Mouse (Mus musculus): ENCODE measurements at regions not wholly inside any gene's neighbourhood (a gene's known extent, or its start where the extent isn't known, plus 50 kb on each side); places are given as distances from the start of the nearest gene placed in this dataset.

DNA sequence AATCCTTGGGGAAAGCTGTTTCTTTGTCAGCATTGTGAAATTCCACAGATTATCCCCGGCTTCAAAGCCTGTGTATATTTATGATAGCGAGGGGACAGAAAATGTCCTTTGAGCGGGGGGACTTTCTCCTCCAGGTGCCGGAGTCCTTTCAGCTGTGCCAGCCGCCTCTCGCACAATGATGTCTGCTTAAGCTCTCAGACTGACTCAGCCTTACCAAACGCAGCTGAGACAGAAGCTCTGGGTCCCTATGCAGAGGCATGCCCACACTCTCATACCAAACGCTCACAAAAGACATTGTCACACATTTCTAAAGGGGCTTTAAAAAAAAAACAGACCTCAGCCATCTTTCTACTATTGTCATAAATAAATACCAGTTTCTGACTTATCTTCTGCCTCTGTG, 633.9 kb downstream of the Dok5 start:
- no peaks in the 10 kb centered on the region for H3K9me3 ChIP-seq (ENCODE audit: control insufficient read depth, low read length)
- no peak overlapping the region for H3K4me2 ChIP-seq
- H3K4me3 ChIP-seq (ENCODE audit: low read depth, low read length), result no peak overlapping the region
- H3K27ac ChIP-seq (ENCODE audit: low read depth, low read length), result no peak overlapping the region
- ATAC-seq (ENCODE audit: low FRiP score), result no peak
- H3K9ac ChIP-seq (ENCODE audit: low read length), result no peak overlapping the region
- no peaks in the 10 kb centered on the region for H3K4me1 ChIP-seq (ENCODE audit: control insufficient read depth, insufficient read depth, low read length)
- WGBS, result 69% methylated on average over 8 of the region's 8 CpGs
- no peak for DNase-seq (ENCODE audit: low spot score, missing footprints)
- H3K27me3 ChIP-seq (ENCODE audit: control insufficient read depth, insufficient read depth, low read length), result no peaks in the 10 kb centered on the region
- H3K36me3 ChIP-seq (ENCODE audit: control insufficient read depth, insufficient read depth, low read length), result no peaks in the 10 kb centered on the region

DNA sequence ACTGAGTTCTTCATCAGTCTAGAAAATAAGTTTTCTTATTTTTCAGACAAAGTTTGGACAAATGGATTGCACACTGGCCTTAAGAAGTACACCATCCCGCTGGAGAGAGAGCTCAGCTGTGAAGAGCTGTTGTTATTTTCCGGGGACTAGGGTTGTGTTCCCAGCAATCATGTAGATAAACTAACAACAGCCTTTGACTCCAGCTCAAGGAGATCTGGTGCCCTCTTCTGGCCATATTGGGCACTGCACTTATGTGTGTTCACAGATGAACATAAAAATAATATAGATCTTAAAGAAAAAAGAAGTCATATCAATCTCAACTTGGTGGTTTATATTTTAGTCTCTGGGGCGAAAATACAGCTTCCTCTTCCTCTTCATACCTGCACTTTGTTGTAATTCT, 633.0 kb downstream of the Dok5 start:
- Histone ChIP-seq H3K4me3 (ENCODE audit: low read depth, low read length) (no peak overlapping the region), H3K27me3 (ENCODE audit: control insufficient read depth, insufficient read depth, low read length) (no peaks in the 10 kb centered on the region), H3K36me3 (ENCODE audit: control insufficient read depth, insufficient read depth, low read length) (no peaks in the 10 kb centered on the region), H3K9me3 (ENCODE audit: control insufficient read depth, low read length) (no peaks in the 10 kb centered on the region), H3K4me1 (ENCODE audit: control insufficient read depth, insufficient read depth, low read length) (no peaks in the 10 kb centered on the region), H3K27ac (ENCODE audit: low read depth, low read length) (no peak overlapping the region), H3K9ac (ENCODE audit: low read length) (no peak overlapping the region), H3K4me2 (no peak overlapping the region)
- no peak for ATAC-seq (ENCODE audit: low FRiP score)
- DNase-seq (ENCODE audit: low spot score, missing footprints), result no peak
- 88% methylated on average over 3 of the region's 3 CpGs for WGBS

DNA sequence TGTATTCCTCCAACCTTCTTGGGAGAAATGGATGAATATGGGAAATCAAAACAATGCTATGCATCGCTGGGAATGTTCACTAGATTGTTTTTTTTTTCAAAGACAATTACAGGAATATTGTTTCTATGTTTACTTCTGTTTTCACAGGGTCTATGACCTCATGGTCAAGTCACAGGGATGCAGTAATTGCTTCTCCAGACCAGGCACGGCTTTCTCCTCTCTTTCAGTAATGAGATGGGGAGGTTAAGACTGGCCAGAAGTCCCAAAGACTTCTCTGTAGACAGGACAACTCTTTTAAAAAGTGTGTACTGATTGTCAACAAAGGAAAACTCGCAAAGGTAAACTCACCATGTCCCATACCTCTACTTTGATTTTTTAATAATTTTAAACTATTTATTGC, 631.8 kb downstream of the Dok5 start:
- Histone ChIP-seq H3K9ac (ENCODE audit: low read length) (no peak overlapping the region), H3K9me3 (ENCODE audit: control insufficient read depth, low read length) (no peaks in the 10 kb centered on the region), H3K27me3 (ENCODE audit: control insufficient read depth, insufficient read depth, low read length) (no peaks in the 10 kb centered on the region), H3K27ac (ENCODE audit: low read depth, low read length) (no peak overlapping the region), H3K4me1 (ENCODE audit: control insufficient read depth, insufficient read depth, low read length) (no peaks in the 10 kb centered on the region), H3K4me3 (ENCODE audit: low read depth, low read length) (no peak overlapping the region), H3K4me2 (no peak overlapping the region), H3K36me3 (ENCODE audit: control insufficient read depth, insufficient read depth, low read length) (no peaks in the 10 kb centered on the region)
- WGBS, result 82% methylated on average over 3 of the region's 3 CpGs
- ATAC-seq (ENCODE audit: low FRiP score) (no peak), DNase-seq (ENCODE audit: low spot score, missing footprints) (no peak)

DNA sequence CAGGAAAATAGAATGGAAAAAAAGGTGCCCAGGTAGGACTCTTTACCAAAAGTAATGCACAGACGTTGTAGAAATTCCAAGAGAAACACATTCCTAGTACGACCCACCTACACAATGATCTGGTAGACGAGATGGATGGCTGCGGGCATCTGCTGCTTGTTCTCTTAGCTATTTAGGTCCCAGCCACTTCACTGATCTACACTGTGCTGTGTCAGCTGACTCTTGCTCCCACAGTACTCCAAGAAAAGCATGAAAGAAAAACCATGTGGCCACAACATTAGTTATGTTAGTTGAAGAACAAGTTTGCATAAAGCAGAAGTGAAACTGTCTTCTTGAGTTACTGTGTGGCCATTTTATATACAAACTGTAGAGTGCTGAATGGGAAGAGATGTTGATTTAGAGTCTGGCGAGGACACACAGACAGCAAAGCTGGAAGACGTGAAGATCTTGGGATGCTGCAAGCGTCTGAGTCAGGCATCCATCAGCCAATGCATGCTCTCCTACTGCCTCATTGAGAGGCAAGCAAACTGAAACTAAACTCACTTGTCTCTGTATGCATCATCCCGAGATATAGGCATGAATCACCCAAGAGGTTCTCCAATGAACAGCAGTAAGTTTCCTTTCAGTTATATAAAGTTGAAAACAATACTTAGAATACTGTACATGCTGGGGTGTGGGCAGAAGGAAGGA, 626.6 kb downstream of the Dok5 start:
- Histone ChIP-seq H3K9me3 (ENCODE audit: control insufficient read depth, low read length) (no peaks in the 10 kb centered on the region; the same call in 1 of the 2 replicates), H3K4me1 (ENCODE audit: control insufficient read depth, insufficient read depth, low read length) (no peaks in the 10 kb centered on the region), H3K4me2 (no peak overlapping the region), H3K27ac (ENCODE audit: low read depth, low read length) (no peak overlapping the region), H3K4me3 (ENCODE audit: low read depth, low read length) (no peak overlapping the region), H3K9ac (ENCODE audit: low read length) (no peak overlapping the region), H3K27me3 (ENCODE audit: control insufficient read depth, insufficient read depth, low read length) (no peaks in the 10 kb centered on the region), H3K36me3 (ENCODE audit: control insufficient read depth, insufficient read depth, low read length) (no peaks in the 10 kb centered on the region)
- WGBS, result 89% methylated on average over 8 of the region's 8 CpGs
- ATAC-seq (ENCODE audit: low FRiP score) (no peak), DNase-seq (ENCODE audit: low spot score, missing footprints) (no peak)

DNA sequence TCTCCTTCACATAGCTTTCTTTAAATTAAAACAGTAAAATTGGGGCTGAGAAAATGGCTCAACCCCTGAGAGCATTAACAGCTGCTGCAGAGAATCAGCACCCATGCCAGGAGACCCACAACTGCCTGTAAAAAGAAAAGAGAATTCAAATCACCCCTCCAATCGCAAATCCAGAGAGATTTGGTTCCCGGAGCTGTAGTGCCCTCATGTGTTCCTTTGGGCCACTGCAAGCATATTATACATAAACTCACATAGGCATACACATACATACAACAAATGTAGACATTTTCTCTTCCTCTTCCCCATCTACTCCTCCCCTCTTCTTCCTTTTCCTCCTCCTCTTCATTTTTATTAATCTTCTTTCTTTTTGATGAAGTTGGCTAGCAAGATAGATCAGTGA, 616.5 kb downstream of the Dok5 start:
- H3K4me3 ChIP-seq (ENCODE audit: low read depth, low read length), result no peak overlapping the region
- ATAC-seq (ENCODE audit: low FRiP score) (no peak), DNase-seq (ENCODE audit: low spot score, missing footprints) (peak; percentile 35)
- no peak overlapping the region for H3K27ac ChIP-seq (ENCODE audit: low read depth, low read length)
- no peaks in the 10 kb centered on the region for H3K4me1 ChIP-seq (ENCODE audit: control insufficient read depth, insufficient read depth, low read length)
- 95% methylated on average over 2 of the region's 2 CpGs for WGBS
- H3K36me3 ChIP-seq (ENCODE audit: control insufficient read depth, insufficient read depth, low read length), result no peaks in the 10 kb centered on the region
- no peaks in the 10 kb centered on the region for H3K27me3 ChIP-seq (ENCODE audit: control insufficient read depth, insufficient read depth, low read length)
- no peaks in the 10 kb centered on the region for H3K9me3 ChIP-seq (ENCODE audit: control insufficient read depth, low read length)
- no peak overlapping the region for H3K9ac ChIP-seq (ENCODE audit: low read length)
- H3K4me2 ChIP-seq, result no peak overlapping the region

DNA sequence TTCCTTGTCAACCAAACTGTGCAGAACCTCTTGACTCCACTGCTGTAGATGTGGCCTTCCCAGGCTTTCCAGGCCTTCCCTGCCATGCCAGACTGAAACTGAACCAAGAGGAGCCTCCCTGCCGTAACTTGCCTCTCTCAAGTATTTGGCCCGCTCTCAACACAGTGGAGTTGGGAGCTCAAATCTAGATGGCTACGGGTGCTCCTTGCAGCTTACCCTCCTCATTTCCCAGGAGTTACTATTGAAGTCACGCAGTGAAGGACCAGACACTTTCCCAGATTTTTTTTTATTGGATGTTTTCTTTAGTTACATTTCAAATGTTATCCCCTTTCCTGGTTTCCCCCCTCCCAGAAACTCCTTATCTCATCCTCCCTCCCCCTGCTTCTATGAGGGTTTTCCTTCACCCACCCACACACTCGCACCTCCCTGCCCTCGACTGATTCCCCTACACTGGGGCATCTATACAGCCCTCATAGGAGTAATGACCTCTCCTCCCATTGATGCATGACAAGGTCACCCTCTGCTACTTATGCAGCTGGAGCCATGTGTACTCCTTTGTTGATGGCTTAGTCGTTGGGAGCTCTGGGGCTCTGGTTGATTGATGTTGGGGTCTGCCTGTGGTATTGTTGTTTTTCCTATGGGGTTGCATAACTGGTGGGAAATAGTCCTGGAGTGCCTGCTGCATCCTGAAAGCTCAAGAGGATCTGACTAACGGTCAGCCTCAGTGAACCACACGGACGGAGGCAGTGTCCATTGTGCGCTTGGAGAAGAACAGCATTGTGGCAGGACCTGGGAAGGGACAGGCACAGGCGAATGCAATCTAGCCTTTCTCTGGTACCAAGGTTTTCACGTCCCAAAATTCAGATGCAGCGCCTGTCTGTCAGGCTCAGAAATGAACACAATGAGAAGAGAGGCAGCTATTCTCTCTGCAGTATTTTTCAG, 602.5 kb downstream of the Dok5 start:
- 47% methylated on average over 14 of the region's 14 CpGs for WGBS
- ATAC-seq (ENCODE audit: low FRiP score) (peak; percentile 90), DNase-seq (ENCODE audit: low spot score, missing footprints) (peak; percentile 86)
- Histone ChIP-seq H3K4me2 (no peak overlapping the region), H3K27me3 (ENCODE audit: control insufficient read depth, insufficient read depth, low read length) (no peaks in the 10 kb centered on the region), H3K36me3 (ENCODE audit: control insufficient read depth, insufficient read depth, low read length) (no peaks in the 10 kb centered on the region), H3K9me3 (ENCODE audit: control insufficient read depth, low read length) (no peaks in the 10 kb centered on the region), H3K27ac (ENCODE audit: low read depth, low read length) (no peak overlapping the region; the same call in 1 of the 2 replicates), H3K4me1 (ENCODE audit: control insufficient read depth, insufficient read depth, low read length) (peaks cover 9% of the 10 kb centered on the region; the same call in 1 of the 2 replicates), H3K4me3 (ENCODE audit: low read depth, low read length) (no peak overlapping the region), H3K9ac (ENCODE audit: low read length) (0 out of 2 replicates have a peak overlapping the region, but pooled peaks have one; percentile 12)

DNA sequence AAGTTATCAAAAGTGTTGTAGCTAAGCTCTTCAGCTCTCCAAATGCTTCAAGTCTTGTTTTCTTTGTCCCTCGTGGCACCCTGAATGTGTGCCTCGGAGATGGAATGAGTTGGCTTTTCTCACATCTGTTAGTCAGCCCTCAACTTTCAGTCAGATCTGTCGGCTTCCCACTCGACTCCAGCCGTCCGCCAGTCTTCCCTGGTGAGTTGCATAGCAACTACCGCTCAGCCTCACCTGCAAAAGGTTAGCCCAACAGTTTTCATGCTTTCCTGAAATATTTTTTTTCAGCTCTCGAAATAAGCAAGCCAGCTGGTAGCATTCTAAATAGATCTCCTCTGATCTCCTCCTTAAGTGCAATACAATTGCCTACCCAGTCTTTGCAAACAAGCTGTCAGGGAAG, 601.2 kb downstream of the Dok5 start:
- 95% methylated on average over 8 of the region's 8 CpGs for WGBS
- H3K27ac ChIP-seq (ENCODE audit: low read depth, low read length), result no peak overlapping the region

DNA sequence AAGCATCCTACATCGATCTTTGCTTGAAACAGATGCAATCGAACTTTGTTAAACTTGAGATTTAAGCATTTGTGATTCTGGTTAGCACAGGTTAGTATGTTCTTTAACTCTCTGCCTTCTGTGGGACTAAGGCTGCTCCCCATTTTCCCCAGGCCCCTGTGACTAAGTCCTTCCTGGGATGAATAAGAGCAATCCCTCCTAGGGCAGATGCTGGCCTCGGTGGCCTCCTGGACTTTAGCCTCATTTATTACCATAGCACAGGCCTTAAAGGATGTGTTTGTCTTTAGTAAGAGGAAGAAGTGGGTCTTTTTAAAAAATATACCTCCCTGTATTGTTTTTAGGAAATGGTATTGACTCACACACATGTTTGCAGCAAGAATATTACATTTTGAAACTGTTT, 599.9 kb downstream of the Dok5 start:
- ATAC-seq (ENCODE audit: low FRiP score), result no peak
- 86% methylated on average over 3 of the region's 3 CpGs for WGBS
- H3K27me3 ChIP-seq (ENCODE audit: control insufficient read depth, insufficient read depth, low read length), result no peaks in the 10 kb centered on the region

More for the DNA sequence above, 601.2 kb downstream of the Dok5 start:
- H3K27me3 ChIP-seq (ENCODE audit: control insufficient read depth, insufficient read depth, low read length), result no peaks in the 10 kb centered on the region
- H3K4me1 ChIP-seq (ENCODE audit: control insufficient read depth, insufficient read depth, low read length), result peaks cover 9% of the 10 kb centered on the region; the same call in 1 of the 2 replicates
- H3K4me3 ChIP-seq (ENCODE audit: low read depth, low read length), result no peak overlapping the region
- ATAC-seq (ENCODE audit: low FRiP score) (no peak), DNase-seq (ENCODE audit: low spot score, missing footprints) (no peak)
- H3K9ac ChIP-seq (ENCODE audit: low read length), result no peak overlapping the region
- no peaks in the 10 kb centered on the region for H3K36me3 ChIP-seq (ENCODE audit: control insufficient read depth, insufficient read depth, low read length)
- H3K4me2 ChIP-seq, result no peak overlapping the region
- H3K9me3 ChIP-seq (ENCODE audit: control insufficient read depth, low read length), result no peaks in the 10 kb centered on the region

DNA sequence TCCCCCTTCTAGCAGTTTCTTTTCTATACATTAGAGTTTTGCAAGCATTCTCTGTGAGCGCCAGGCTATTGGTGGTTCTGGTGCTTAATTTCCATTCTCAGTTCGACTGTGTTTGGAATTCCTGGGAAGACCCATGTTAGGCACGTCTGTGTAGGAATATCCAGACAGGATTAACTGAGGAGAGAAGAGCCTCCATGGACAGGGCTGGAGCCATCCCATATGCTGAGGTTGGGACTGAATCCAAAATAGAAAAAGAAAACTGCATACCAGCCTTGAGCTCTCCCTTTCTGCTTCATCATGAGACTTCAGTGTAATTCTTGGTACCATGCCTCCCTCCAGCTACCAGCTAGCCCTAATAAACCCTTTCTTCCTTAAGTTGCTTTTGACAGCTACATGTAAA, 595.3 kb downstream of the Dok5 start:
- ATAC-seq (ENCODE audit: low FRiP score), result no peak
- H3K27me3 ChIP-seq (ENCODE audit: control insufficient read depth, insufficient read depth, low read length), result no peaks in the 10 kb centered on the region
- H3K36me3 ChIP-seq (ENCODE audit: control insufficient read depth, insufficient read depth, low read length), result no peaks in the 10 kb centered on the region
- DNase-seq (ENCODE audit: low spot score, missing footprints), result no peak
- 72% methylated on average over 3 of the region's 3 CpGs for WGBS
- H3K4me2 ChIP-seq, result no peak overlapping the region
- no peak overlapping the region for H3K4me3 ChIP-seq (ENCODE audit: low read depth, low read length)
- no peaks in the 10 kb centered on the region for H3K4me1 ChIP-seq (ENCODE audit: control insufficient read depth, insufficient read depth, low read length)
- H3K27ac ChIP-seq (ENCODE audit: low read depth, low read length), result no peak overlapping the region
- no peak overlapping the region for H3K9ac ChIP-seq (ENCODE audit: low read length)
- H3K9me3 ChIP-seq (ENCODE audit: control insufficient read depth, low read length), result no peaks in the 10 kb centered on the region

More for the DNA sequence above, 599.9 kb downstream of the Dok5 start:
- DNase-seq (ENCODE audit: low spot score, missing footprints), result no peak
- Histone ChIP-seq H3K4me3 (ENCODE audit: low read depth, low read length) (no peak overlapping the region), H3K9me3 (ENCODE audit: control insufficient read depth, low read length) (no peaks in the 10 kb centered on the region), H3K4me1 (ENCODE audit: control insufficient read depth, insufficient read depth, low read length) (peaks cover 9% of the 10 kb centered on the region; the same call in 1 of the 2 replicates), H3K36me3 (ENCODE audit: control insufficient read depth, insufficient read depth, low read length) (no peaks in the 10 kb centered on the region), H3K4me2 (no peak overlapping the region), H3K27ac (ENCODE audit: low read depth, low read length) (no peak overlapping the region), H3K9ac (ENCODE audit: low read length) (no peak overlapping the region)
